Mouse (Mus musculus): ENCODE measurements around the gene Aff1.
A peak's percentile ranks its signal among the peaks of the same experiment; 100 is the strongest.

Gene Aff1

DNA sequence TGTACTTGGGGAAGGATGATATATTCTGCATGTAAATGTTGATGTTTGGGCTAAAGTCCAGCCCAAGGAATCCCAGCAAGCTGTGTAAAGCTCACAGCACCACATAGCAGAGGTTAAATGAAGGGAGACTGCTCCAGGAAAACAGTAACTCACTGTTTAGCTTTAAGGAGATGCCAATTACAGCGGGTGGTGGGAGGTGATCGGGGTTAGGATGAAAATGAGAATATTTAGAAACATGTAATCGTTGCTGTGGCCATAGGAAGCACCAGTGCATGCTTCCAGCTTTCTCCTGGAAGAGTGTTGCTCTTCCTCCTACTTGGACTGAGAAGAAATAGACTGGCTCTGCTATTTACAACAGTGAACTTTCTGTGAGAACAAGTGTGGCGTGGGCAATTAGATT lies 80.1 kb downstream of the Aff1 start:
- DNase-seq (ENCODE audit: low spot score in 2 of 2) = no peak

DNA sequence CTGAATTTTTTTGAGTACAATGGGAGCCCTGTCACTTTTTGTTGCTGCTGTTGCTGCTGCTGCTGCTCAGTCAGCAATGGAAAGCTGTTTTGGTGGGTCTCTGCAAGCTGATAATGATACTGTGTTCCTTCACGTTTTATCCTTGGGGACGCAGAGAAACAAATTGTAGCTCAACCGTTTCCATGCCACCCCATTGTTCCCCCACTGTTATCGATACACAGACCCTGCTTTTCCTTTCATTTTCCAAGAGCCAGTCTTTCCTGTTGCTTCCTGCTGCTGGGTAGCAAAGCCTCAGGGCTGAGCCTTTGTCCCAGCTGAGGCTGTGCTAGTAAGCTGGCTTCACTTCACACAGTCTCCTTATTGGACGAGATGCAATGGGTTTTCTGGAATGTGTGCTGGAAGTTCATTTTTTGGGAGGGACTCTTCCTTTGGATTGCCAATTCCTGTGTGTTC lies 81.0 kb downstream of the Aff1 start:
- no peak for DNase-seq (ENCODE audit: low spot score in 2 of 2)

- no peak for DNase-seq (ENCODE audit: low spot score in 2 of 2)
Observed at GRCm38 (mm10) chr5:103774703-103775333, 82.6 kb downstream of the Aff1 start.

DNA sequence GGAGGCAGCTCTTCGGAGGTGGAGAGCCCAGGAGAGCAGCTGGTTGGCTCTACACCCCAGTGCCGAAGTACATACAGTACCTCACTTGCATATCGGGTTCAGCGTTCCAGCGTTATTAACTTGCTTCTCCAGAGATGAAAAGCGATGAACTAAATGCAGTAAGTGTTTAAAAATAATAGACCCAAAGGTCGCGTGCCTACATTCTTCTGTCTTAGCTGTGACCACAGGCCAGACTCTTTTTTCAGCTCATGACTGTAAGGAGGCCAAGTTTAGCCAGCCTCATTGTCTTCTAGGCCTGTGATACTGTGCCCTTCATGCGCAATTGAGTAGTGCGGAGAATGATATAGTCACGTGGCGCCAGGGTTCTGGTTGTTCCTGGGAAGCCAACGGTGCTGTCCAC lies 83.3 kb downstream of the Aff1 start:
- DNase-seq (ENCODE audit: low spot score in 2 of 2) = no peak

DNA sequence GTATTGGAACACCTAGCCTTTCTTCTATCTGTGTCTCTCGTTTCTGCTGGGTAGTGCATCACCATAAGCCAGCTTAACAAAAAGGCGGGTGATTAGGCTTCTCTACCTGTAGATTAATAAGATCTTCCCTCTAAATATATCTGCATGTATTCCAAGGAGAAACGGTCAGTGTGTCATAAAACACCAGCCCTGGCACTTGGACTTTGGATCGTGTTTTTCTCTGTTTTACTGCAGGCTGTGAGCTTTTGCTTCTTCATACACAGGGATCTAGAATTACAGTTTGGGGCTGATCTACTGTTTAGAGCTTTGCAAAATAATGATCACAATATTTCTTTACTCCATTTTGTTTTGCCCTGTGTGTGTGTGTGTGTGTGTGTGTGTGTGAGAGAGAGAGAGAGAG lies 84.7 kb downstream of the Aff1 start:
- DNase-seq (ENCODE audit: low spot score in 2 of 2) = no peak

DNA sequence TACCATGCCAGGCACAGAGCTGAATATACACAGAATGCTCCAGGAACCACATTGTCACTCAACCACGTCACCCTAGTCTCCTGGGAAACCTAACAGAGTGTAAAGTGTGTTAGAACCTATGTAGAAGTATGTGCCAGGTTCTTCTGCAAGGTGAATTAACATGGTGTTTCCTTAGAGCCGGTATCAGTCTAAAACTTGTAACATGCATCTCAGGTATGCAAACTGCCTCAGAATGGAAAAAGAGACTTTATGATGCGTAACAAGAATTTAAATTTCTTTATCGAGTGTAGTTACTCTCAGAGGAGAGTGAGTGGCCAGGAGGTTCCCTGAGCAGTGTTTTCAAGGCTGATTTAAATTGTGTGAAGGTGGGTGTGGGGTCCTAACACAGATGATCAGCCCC lies 85.3 kb downstream of the Aff1 start:
- DNase-seq (ENCODE audit: low spot score in 2 of 2) = no peak

DNA sequence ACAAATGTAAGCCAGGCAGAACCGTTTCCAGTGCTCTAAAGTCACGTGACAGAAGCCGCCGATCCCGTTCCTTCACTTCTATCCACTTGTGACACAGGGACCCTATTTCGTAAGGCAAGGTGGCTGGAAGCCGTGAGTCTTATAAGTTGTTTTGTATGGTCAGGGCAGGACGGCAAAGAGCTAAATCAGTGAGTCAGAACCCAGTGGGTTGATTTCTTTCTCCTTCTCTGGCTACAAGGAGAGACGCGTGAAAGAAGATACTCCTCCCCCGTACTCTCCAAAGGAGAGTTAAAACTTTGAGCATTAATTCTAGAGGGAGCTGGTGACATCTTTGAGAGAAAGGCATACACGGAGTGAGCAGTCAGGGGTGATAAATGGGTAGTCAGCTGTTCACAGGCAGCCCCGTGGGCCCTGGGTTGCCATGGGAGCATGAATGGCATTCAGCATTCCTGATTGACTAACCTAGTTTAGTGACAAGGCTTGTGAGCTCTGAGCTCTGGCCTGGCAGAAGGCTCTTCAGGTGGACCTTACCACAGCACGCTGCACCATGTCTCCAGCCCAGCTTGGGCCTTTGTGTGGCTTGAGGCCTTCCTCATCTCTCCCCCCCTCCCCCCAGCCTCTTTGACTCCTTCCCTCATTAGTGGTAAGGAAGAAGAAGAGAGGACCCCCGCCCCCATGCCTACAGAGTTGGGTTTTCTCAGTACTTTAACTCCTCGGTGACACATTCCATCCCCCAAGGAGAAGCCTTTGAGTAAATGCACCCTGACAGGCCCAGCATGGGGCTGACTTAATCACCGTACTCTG lies 86.3 kb downstream of the Aff1 start:
- peak in 1 of 2 experiments; percentile 52 for DNase-seq (ENCODE audit: low spot score in 2 of 2)

- DNase-seq (ENCODE audit: low spot score in 2 of 2) = no peak
Observed at GRCm38 (mm10) chr5:103779836-103780235, 87.7 kb downstream of the Aff1 start.

DNA sequence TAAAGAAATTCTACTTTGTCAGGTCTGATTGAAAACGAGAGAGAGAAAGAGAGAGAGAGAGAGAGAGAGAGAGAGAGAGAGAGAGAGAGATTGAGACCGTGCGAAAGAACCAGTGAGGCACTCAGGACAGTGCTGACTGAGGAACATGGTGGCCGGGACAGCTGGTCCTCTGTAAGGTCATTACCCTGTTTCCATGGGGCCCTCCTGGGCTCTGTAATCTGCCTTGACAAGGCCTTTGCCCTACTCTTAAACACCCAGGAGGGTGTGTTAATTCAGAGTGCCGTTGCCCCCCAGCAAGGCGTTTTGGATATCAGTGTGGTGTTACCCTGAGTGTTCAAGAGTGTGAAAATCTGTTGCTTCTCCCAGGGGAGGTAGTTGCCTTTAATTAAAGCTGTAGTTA lies 88.1 kb downstream of the Aff1 start:
- no peak for DNase-seq (ENCODE audit: low spot score in 2 of 2)

DNA sequence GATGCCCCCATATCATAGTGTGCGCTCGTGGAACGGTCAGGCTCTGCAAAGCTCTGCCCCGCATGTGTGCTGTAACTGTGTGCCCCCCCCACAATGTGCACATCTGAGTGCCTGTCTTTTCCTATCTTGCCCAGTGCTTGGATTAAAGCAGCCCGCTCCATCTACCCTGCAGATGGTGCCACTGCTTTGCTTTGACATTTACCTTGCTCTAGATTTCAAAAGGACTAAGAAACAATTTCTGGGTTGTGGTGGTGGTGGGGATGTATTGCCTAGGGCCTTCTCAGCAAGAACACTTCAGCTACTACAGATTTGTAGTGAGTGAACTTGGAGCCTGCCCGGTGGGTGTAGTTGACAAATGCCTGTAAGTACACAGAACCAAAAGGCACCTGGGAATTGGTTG lies 88.7 kb downstream of the Aff1 start:
- DNase-seq (ENCODE audit: low spot score in 2 of 2) = no peak

- no peak for DNase-seq (ENCODE audit: low spot score in 2 of 2)
Observed at GRCm38 (mm10) chr5:103783086-103783668, 91.0 kb downstream of the Aff1 start.

DNA sequence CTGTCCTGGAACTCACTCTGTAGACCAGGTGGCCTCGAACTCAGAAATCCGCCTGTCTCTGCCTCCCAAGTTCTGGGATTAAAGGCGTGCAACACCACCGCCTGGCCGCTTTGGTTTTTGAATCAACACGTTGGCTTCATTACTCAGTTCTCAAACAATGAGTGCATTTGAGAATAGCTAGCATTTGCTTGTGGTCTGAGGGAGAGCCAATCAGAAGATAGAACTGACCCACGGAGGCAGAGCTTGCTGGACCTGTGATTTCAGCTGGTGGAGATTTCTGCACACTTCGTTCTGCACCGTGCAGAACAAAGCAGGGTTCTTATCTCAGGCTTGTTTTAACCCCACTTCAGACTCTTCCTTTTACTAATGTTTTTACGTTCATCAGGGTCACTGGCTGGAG lies 93.9 kb downstream of the Aff1 start:
- DNase-seq (ENCODE audit: low spot score in 2 of 2) = no peak

- DNase-seq (ENCODE audit: low spot score in 2 of 2) = peak in 1 of 2 experiments; percentile 40
Observed at GRCm38 (mm10) chr5:103788476-103788875, 96.3 kb downstream of the Aff1 start.

- DNase-seq (ENCODE audit: low spot score in 2 of 2) = peak in 1 of 2 experiments; percentile 72
Observed at GRCm38 (mm10) chr5:103788976-103789375, 96.8 kb downstream of the Aff1 start.

- DNase-seq (ENCODE audit: low spot score in 2 of 2) = peak in 1 of 2 experiments; percentile 61
Observed at GRCm38 (mm10) chr5:103789619-103790116, 97.5 kb downstream of the Aff1 start.

- DNase-seq (ENCODE audit: low spot score in 2 of 2) = no peak
Observed at GRCm38 (mm10) chr5:103791741-103792140, 99.6 kb downstream of the Aff1 start.

- DNase-seq (ENCODE audit: low spot score in 2 of 2) = no peak
Observed at GRCm38 (mm10) chr5:103795121-103795520, 102.9 kb downstream of the Aff1 start.

- DNase-seq (ENCODE audit: low spot score in 2 of 2) = no peak
Observed at GRCm38 (mm10) chr5:103796035-103796434, 103.9 kb downstream of the Aff1 start.

- DNase-seq (ENCODE audit: low spot score in 2 of 2) = no peak
Observed at GRCm38 (mm10) chr5:103797774-103798173, 105.6 kb downstream of the Aff1 start.

DNA sequence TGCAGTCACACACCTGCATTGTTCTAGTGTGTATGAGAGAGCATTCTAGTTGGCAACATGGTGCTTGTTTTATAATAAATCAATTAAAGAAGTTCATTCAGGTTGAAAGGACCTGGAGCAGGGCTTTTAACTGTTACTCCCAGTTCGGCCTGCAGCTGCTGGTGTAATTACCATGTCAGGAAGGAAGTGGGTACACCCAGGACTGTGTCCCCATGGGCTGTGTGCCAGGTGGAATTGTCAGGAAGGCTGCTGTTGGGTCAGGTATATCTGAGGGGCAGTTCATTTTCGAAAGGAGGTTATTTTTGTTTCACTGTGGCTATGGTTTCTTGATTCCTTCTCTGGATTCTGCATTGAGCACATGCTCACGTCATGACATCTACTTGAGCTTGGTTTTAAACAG lies 107.3 kb downstream of the Aff1 start:
- no peak for DNase-seq (ENCODE audit: low spot score in 2 of 2)

DNA sequence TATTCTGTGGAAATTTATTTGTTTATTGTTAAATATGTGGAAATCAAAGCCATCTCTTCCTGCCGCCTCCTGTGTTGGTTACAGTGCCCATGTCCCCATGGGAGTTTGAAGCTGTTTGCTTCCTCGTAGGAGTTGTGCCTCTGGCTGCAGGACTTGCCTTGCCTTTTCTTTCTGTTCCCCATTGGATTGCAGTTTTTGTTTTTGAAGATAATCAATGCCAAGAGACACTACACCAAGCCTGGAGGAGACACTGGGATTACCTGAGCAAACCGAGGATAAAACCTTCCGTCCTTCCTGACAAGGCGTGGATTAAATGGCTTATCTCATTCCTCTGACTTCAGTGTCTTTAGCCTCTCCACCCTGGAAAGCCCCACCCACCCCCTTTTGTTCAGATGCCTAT lies 107.8 kb downstream of the Aff1 start:
- DNase-seq (ENCODE audit: low spot score in 2 of 2) = no peak

GRCm38 (mm10) chr5:103803386-103803785 lies 111.2 kb downstream of the Aff1 start:
- no peak for DNase-seq (ENCODE audit: low spot score in 2 of 2)

Measured in urinary bladder, postnatal 36 days (tissue).